Mouse (Mus musculus): ENCODE results near the gene Stard3nl.
"Not testable (repeated sequence)": the region's sequence is repeated elsewhere in the genome, so short reads cannot be mapped to it uniquely, and the experiment has no call there.

Stard3nl gene

GRCm38 (mm10) chr13:19385226-19385625, 10.4 kb downstream of the Stard3nl start:
- no peak for DNase-seq (ENCODE audit: low read depth in 2 of 2, low spot score in 2 of 2)

GRCm38 (mm10) chr13:19381112-19381828, 14.3 kb downstream of the Stard3nl start:
- DNase-seq (ENCODE audit: low read depth in 2 of 2, low spot score in 2 of 2), result no peak

GRCm38 (mm10) chr13:19379313-19379712, 16.3 kb downstream of the Stard3nl start:
- DNase-seq (ENCODE audit: low read depth in 2 of 2, low spot score in 2 of 2), result no peak

GRCm38 (mm10) chr13:19372133-19372729, 23.4 kb downstream of the Stard3nl start:
- DNase-seq (ENCODE audit: low read depth in 2 of 2, low spot score in 2 of 2), result no peak

- no peak for DNase-seq (ENCODE audit: low read depth in 2 of 2, low spot score in 2 of 2)
These were observed 26.8 kb downstream of the Stard3nl start for GRCm38 (mm10) chr13:19368817-19369216.

GRCm38 (mm10) chr13:19367536-19367935, 28.1 kb downstream of the Stard3nl start:
- no peak for DNase-seq (ENCODE audit: low read depth in 2 of 2, low spot score in 2 of 2)

GRCm38 (mm10) chr13:19366866-19367265, 28.7 kb downstream of the Stard3nl start:
- DNase-seq (ENCODE audit: low read depth in 2 of 2, low spot score in 2 of 2), result no peak

- DNase-seq (ENCODE audit: low read depth in 2 of 2, low spot score in 2 of 2), result peak; percentile 19 to 52
These were observed 30.0 kb downstream of the Stard3nl start for GRCm38 (mm10) chr13:19365596-19365995.

- DNase-seq (ENCODE audit: low read depth in 2 of 2, low spot score in 2 of 2), result peak; percentile 22 to 48
These were observed 31.3 kb downstream of the Stard3nl start for GRCm38 (mm10) chr13:19364245-19364772.

- no peak for DNase-seq (ENCODE audit: low read depth in 2 of 2, low spot score in 2 of 2)
These were observed 33.2 kb downstream of the Stard3nl start for GRCm38 (mm10) chr13:19362358-19362757.

GRCm38 (mm10) chr13:19358027-19358426, 37.6 kb downstream of the Stard3nl start:
- DNase-seq (ENCODE audit: low read depth in 2 of 2, low spot score in 2 of 2), result no peak

GRCm38 (mm10) chr13:19357301-19357700, 38.3 kb downstream of the Stard3nl start:
- DNase-seq (ENCODE audit: low read depth in 2 of 2, low spot score in 2 of 2), result no peak

GRCm38 (mm10) chr13:19356720-19357119, 38.9 kb downstream of the Stard3nl start:
- no peak for DNase-seq (ENCODE audit: low read depth in 2 of 2, low spot score in 2 of 2)

- DNase-seq (ENCODE audit: low read depth in 2 of 2, low spot score in 2 of 2), result no peak
These were observed 39.5 kb downstream of the Stard3nl start for GRCm38 (mm10) chr13:19356120-19356519.

GRCm38 (mm10) chr13:19352795-19353194, 42.8 kb downstream of the Stard3nl start:
- no peak for DNase-seq (ENCODE audit: low read depth in 2 of 2, low spot score in 2 of 2)

GRCm38 (mm10) chr13:19340356-19340755, 55.2 kb downstream of the Stard3nl start:
- not testable (repeated sequence) for DNase-seq (ENCODE audit: low read depth in 2 of 2, low spot score in 2 of 2)

- DNase-seq (ENCODE audit: low read depth in 2 of 2, low spot score in 2 of 2), result not testable (repeated sequence)
These were observed 59.3 kb downstream of the Stard3nl start for GRCm38 (mm10) chr13:19336310-19336709.

Measured in CD8-positive naive resting alpha-beta T cell, adult 2 months (primary cell).